In the genomic region with DNA sequence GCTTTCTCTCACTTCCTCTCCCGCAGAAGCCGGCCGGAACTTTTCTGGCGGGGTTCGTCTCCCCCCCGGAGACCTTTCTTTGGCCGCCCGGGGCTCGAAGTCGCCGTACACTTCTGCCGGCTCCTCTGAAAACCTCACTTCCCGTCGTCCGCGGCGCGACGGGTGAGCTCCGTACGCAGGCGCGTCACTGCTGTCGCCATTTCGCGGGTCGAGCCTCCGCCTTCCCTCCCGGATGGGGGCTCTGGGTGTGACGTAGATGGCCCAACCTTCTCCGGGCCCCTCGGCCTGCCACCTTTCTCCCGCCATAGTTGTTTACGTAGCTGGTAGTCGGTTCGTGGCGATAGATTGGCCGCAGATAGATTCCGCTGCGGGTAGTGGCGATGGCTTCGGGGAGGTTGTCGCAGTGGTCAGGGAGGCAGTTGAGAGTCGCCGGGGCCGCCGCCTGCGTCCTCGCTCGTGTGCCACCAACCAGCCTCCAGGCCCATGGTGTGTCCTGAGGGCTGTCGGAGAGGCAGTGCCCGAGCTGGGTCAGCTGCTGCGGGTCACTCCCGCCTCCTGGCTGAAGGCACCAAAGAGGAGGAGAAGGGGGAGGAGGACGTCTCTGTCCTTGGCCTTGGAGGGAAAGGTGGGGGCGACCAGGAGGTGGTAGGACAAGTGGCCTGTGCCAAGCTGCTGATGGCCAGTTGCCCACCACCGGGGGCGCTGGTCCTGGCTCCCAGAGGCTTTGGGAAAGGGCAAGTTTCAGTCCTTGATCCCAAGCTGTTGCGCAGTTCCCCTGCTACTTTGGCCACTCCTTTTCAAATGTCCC, we compare ENCODE assay signal across 8 mouse cellular contexts. TPM values are rescaled to one million over a fixed set of nuclear protein-coding genes. Genes with fewer than 3 reads are reported as not detected.
DNase-seq lines count a peak whose midpoint lies in the region; ATAC-seq and TF ChIP-seq lines count a peak whose summit lies in the region.

TSS of gene Tor1aip1 (minus strand) at position 551 of the 808 bp plus-strand sequence.

- H3K9ac ChIP-seq in embryonic facial prominence, embryonic 14.5 days (ENCODE audit: low read depth, low read length) = peak within 1 kb of the TSS; percentile 97
- peak within 1 kb of the TSS; percentile 92 for H3K9ac ChIP-seq in heart, adult 2 months (ENCODE audit: low read depth, low read length)
- H3K9ac ChIP-seq in limb, embryonic 14.5 days (ENCODE audit: low read depth, low read length, severe bottlenecking) = peak within 1 kb of the TSS; percentile 95
- peak within 1 kb of the TSS; percentile 95 for H3K9ac ChIP-seq in midbrain, postnatal 0 days (replicated peaks; ENCODE audit: low read length, poor library complexity, severe bottlenecking)

- peak within 1 kb of the TSS; percentile 86 for H3K4me3 ChIP-seq in embryonic facial prominence, embryonic 14.5 days (ENCODE audit: low read depth, low read length)
- peak within 1 kb of the TSS; percentile 89 for H3K4me3 ChIP-seq in heart, adult 2 months
- peak within 1 kb of the TSS; percentile 72 for H3K4me3 ChIP-seq in limb, embryonic 14.5 days (replicated peaks; ENCODE audit: low read length)
- H3K4me3 ChIP-seq in midbrain, postnatal 0 days (ENCODE audit: low read depth, low read length) = peak within 1 kb of the TSS; percentile 89

- TF ChIP-seq POLR2A in heart, adult 2 months (IDR thresholded peaks at IDR 0.05; ENCODE audit: insufficient read depth, low read depth, low read length) = peak; percentile 90
- 0 out of 2 replicates have a peak, but pooled peaks have one; percentile 51 for TF ChIP-seq POLR2A in limb, embryonic 14.5 days (IDR thresholded peaks at IDR 0.05; ENCODE audit: borderline replicate concordance, extremely low read depth, insufficient read depth, insufficient read length)

- no peaks in the 10 kb centered on the region for H3K27me3 ChIP-seq in embryonic facial prominence, embryonic 14.5 days (replicated peaks; ENCODE audit: control insufficient read depth, insufficient read depth, low read length)
- H3K27me3 ChIP-seq in heart, adult 2 months (ENCODE audit: control insufficient read depth, insufficient read depth, low read length) = no peaks in the 10 kb centered on the region
- H3K27me3 ChIP-seq in limb, embryonic 14.5 days (ENCODE audit: control insufficient read depth, insufficient read depth, low read length) = no peaks in the 10 kb centered on the region
- H3K27me3 ChIP-seq in midbrain, postnatal 0 days (ENCODE audit: insufficient read depth, low read length) = no peaks in the 10 kb centered on the region

- peak within 1 kb of the TSS; percentile 100 for H3K27ac ChIP-seq in embryonic facial prominence, embryonic 14.5 days (replicated peaks; ENCODE audit: low read depth, low read length)
- peak within 1 kb of the TSS; percentile 98 for H3K27ac ChIP-seq in heart, adult 2 months
- H3K27ac ChIP-seq in limb, embryonic 14.5 days (replicated peaks; ENCODE audit: low read depth, low read length) = peak within 1 kb of the TSS; percentile 99
- H3K27ac ChIP-seq in midbrain, postnatal 0 days (ENCODE audit: low read depth, low read length) = peak within 1 kb of the TSS; percentile 99

- H3K4me2 ChIP-seq in embryonic facial prominence, embryonic 14.5 days (ENCODE audit: low read depth, low read length) = peak within 1 kb of the TSS; percentile 65
- peak within 1 kb of the TSS; percentile 54 for H3K4me2 ChIP-seq in limb, embryonic 14.5 days (replicated peaks; ENCODE audit: low read depth, low read length, severe bottlenecking)
- H3K4me2 ChIP-seq in midbrain, postnatal 0 days (ENCODE audit: low read depth, low read length, poor library complexity, severe bottlenecking) = peak within 1 kb of the TSS; percentile 71

- no peaks in the 10 kb centered on the region for H3K9me3 ChIP-seq in embryonic facial prominence, embryonic 14.5 days (ENCODE audit: control insufficient read depth, low read length)
- no peaks in the 10 kb centered on the region for H3K9me3 ChIP-seq in limb, embryonic 14.5 days (ENCODE audit: control insufficient read depth, low read length)
- no peaks in the 10 kb centered on the region for H3K9me3 ChIP-seq in midbrain, postnatal 0 days (ENCODE audit: low read length)

- intact Hi-C loops in heart, adult 2 months (cut with DNase I) = loop anchor here (1.0 to 10.0 kb wide), 2 partner anchors 63 to 221 kb away; partner anchors contain the start of genes Cep350 and Qsox1

- peaks cover 13% of the 10 kb centered on the region; the same call in 1 of the 2 replicates for H3K4me1 ChIP-seq in embryonic facial prominence, embryonic 14.5 days (ENCODE audit: control insufficient read depth, insufficient read depth, low read length)
- H3K4me1 ChIP-seq in heart, adult 2 months (ENCODE audit: control insufficient read depth, insufficient read depth, low read length) = peaks cover 6% of the 10 kb centered on the region
- H3K4me1 ChIP-seq in limb, embryonic 14.5 days (ENCODE audit: control insufficient read depth, insufficient read depth, low read length) = peaks cover 9% of the 10 kb centered on the region
- H3K4me1 ChIP-seq in midbrain, postnatal 0 days (ENCODE audit: insufficient read depth, low read length) = peaks cover 3% of the 10 kb centered on the region; the same call in 1 of the 2 replicates

- peaks cover 30% of the 10 kb centered on the region for H3K36me3 ChIP-seq in embryonic facial prominence, embryonic 14.5 days (ENCODE audit: control insufficient read depth, insufficient read depth, low read length)
- peaks cover 22% of the 10 kb centered on the region for H3K36me3 ChIP-seq in heart, adult 2 months (ENCODE audit: control insufficient read depth, insufficient read depth, low read length)
- peaks cover 27% of the 10 kb centered on the region for H3K36me3 ChIP-seq in limb, embryonic 14.5 days (ENCODE audit: control insufficient read depth, insufficient read depth, low read length)
- peaks cover 8% of the 10 kb centered on the region for H3K36me3 ChIP-seq in midbrain, postnatal 0 days (ENCODE audit: insufficient read depth, low read length)

- WGBS in embryonic facial prominence, embryonic 14.5 days = under 1% methylated on average over 54 of the region's 59 CpGs
- under 1% methylated on average over 59 of the region's 59 CpGs for WGBS in heart, adult 2 months
- under 1% methylated on average over 56 of the region's 59 CpGs for WGBS in limb, embryonic 14.5 days
- WGBS in midbrain, postnatal 0 days = under 1% methylated on average over 59 of the region's 59 CpGs

- peak; percentile 88 for TF ChIP-seq EP300 in heart, adult 2 months (IDR thresholded peaks at IDR 0.05; ENCODE audit: insufficient read depth, low read depth, low read length)

- peak; percentile 98 for TF ChIP-seq CTCF in heart, adult 2 months (IDR thresholded peaks at IDR 0.05)
- TF ChIP-seq CTCF in midbrain, postnatal 0 days (IDR thresholded peaks at IDR 0.05) = peak; percentile 85

- DNase-seq in 3T3-L1 (ENCODE audit: low read depth, low spot score) = peak; percentile 98
- DNase-seq in adrenal gland, postnatal 4 days (ENCODE audit: low spot score in 2 of 2) = peak; percentile 91 to 94
- peak; percentile 99 for DNase-seq in embryonic facial prominence, embryonic 14.5 days (ENCODE audit: low spot score)
- peak; percentile 99 for DNase-seq in heart, adult 2 months
- DNase-seq in kidney, adult 8-10 months = peak; percentile 99
- peak; percentile 97 for DNase-seq in limb, embryonic 14.5 days (ENCODE audit: low spot score)
- DNase-seq in midbrain, postnatal 0 days (ENCODE audit: low spot score) = peak; percentile 99
- DNase-seq in spleen, postnatal 14 days (ENCODE audit: low spot score in 2 of 2) = peak; percentile 94 to 95

- ATAC-seq in embryonic facial prominence, embryonic 14.5 days (ENCODE audit: low read depth) = peak; percentile 95
- ATAC-seq in limb, embryonic 14.5 days (ENCODE audit: low FRiP score, low read depth) = peak; percentile 94
- peak; percentile 97 for ATAC-seq in midbrain, postnatal 0 days (ENCODE audit: low FRiP score)

- peaks cover 2% of the 10 kb centered on the region for H3K79me2 ChIP-seq in heart, adult 2 months (replicated peaks; ENCODE audit: control insufficient read depth, insufficient read depth, low read length)

RNA-seq across cellular contexts. Expression of gene Tor1aip1, which starts in this region (rescaled TPM):
- total RNA-seq in adrenal gland, postnatal 4 days (2021) = 10 to 100 TPM; 82.4 to 87.5 TPM
- 44.0 and 44.8 TPM in 2 replicates for polyA plus RNA-seq in embryonic facial prominence, embryonic 14.5 days (2014; fragmentation: Nextera tagmentation; extraction: Ambion mirVana)
- total RNA-seq in heart, adult 2 months (2021) = 10 to 100 TPM; 79.9 to 91.2 TPM
- polyA plus RNA-seq in heart, adult 2 months (2012; rRNA removed) = 33.0 and 51.1 TPM in 2 replicates
- 22.4 and 27.2 TPM in 2 replicates for polyA plus RNA-seq in limb, embryonic 14.5 days (2012; rRNA removed)
- 45.6 and 49.7 TPM in 2 replicates for polyA plus RNA-seq in limb, embryonic 14.5 days (2014; fragmentation: Nextera tagmentation; extraction: Ambion mirVana)
- 18.2 and 29.5 TPM in 2 replicates for total RNA-seq in midbrain, postnatal 0 days (2014; rRNA removed)
- 21.6 and 21.9 TPM in 2 replicates for polyA plus RNA-seq in midbrain, postnatal 0 days (2015; fragmentation: Nextera tagmentation; extraction: Ambion mirVana)

Comparison
In these comparisons a context has a peak if more than half of its experiments do, and no peak if none do; other contexts are left out.
1. Peak in every context shown above with its lines: DNase-seq, ATAC-seq, H3K4me3 ChIP-seq and H3K27ac ChIP-seq.